Mouse (Mus musculus) testis, adult 2 months (tissue): ENCODE results near the gene Arhgef3.

Experiments
- CTCF ChIP-seq: fragments of 200-500 bp; IDR thresholded peaks from 2 replicates; pipeline ENCODE4 v1.5.1; 2012; ENCODE audit warnings: low read depth, mild to moderate bottlenecking, inconsistent platforms, low read length, moderate library complexity; ENCODE audit not compliant: control insufficient read depth, insufficient read depth, insufficient replicate concordance
- POLR2A ChIP-seq: fragments of 200-500 bp; IDR thresholded peaks from 2 replicates; pipeline ENCODE4 v1.6.1; 2012; ENCODE audit warnings: low read depth, mild to moderate bottlenecking, inconsistent platforms, low read length, moderate library complexity; ENCODE audit not compliant: control insufficient read depth

DNA sequence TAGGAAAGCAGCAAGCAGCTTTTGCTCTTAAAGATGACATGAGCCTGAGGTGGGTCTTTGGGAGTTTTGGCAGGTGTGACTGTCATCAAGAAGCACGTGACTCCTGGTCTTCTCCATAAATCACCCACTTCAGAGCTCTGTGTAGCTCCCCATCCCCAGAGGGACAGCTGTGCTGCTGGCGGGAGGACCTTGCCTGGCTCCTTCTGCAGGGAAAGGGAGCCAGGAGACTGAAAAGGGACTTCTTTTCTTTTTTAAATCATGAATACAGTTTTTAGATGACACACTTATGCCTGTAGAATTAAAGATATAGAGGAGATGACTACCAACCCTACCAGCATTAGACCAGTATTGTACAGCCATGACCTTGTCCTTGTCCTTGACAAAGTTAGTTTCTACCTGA, 113.6 kb downstream of the Arhgef3 start:
- TF ChIP-seq CTCF (no peak), POLR2A (no peak)
